Mouse (Mus musculus): ENCODE results near the gene Trim15. TPM values are rescaled to one million over a fixed set of nuclear protein-coding genes. Genes with fewer than 3 reads are reported as not detected.

Gene Trim15
- polyA plus RNA-seq, 1 experiment from 2014 or later = 0.40 TPM

Other genes with a start within 250 kb of the Trim15 start
- gene H2-M9, start 224.5 kb downstream of the Trim15 start, polyA plus RNA-seq (2015; fragmentation: Nextera tagmentation; extraction: Ambion mirVana) = not detected in 2 replicates
- not detected in 2 replicates for gene H2-M1, start 195.0 kb downstream of the Trim15 start, polyA plus RNA-seq (2015; fragmentation: Nextera tagmentation; extraction: Ambion mirVana)
- not detected in 2 replicates for gene H2-M10.5, start 94.3 kb downstream of the Trim15 start, polyA plus RNA-seq (2015; fragmentation: Nextera tagmentation; extraction: Ambion mirVana)
- not detected in 2 replicates for gene H2-M10.6, start 55.0 kb downstream of the Trim15 start, polyA plus RNA-seq (2015; fragmentation: Nextera tagmentation; extraction: Ambion mirVana)
- gene Trim26, start 30.1 kb downstream of the Trim15 start, polyA plus RNA-seq (2015; fragmentation: Nextera tagmentation; extraction: Ambion mirVana) = 48.7 and 49.1 TPM in 2 replicates
- 1.3 and 1.8 TPM in 2 replicates for gene Trim10, start 2.4 kb upstream of the Trim15 start, polyA plus RNA-seq (2015; fragmentation: Nextera tagmentation; extraction: Ambion mirVana)
- not detected in 2 replicates for gene Trim40, start 22.9 kb upstream of the Trim15 start, polyA plus RNA-seq (2015; fragmentation: Nextera tagmentation; extraction: Ambion mirVana)
- gene Trim31, start 30.9 kb upstream of the Trim15 start, polyA plus RNA-seq (2015; fragmentation: Nextera tagmentation; extraction: Ambion mirVana) = not detected in 2 replicates
- 0.69 and 1.3 TPM in 2 replicates for gene Rnf39, start 75.7 kb upstream of the Trim15 start, polyA plus RNA-seq (2015; fragmentation: Nextera tagmentation; extraction: Ambion mirVana)
- gene Ppp1r11, start 84.5 kb upstream of the Trim15 start, polyA plus RNA-seq (2015; fragmentation: Nextera tagmentation; extraction: Ambion mirVana) = 163 and 169 TPM in 2 replicates
- gene Znrd1, start 91.3 kb upstream of the Trim15 start, polyA plus RNA-seq (2015; fragmentation: Nextera tagmentation; extraction: Ambion mirVana) = 66.4 and 67.7 TPM in 2 replicates
- 5.7 and 6.3 TPM in 2 replicates for gene Znrd1as, start 91.4 kb upstream of the Trim15 start, polyA plus RNA-seq (2015; fragmentation: Nextera tagmentation; extraction: Ambion mirVana)
- gene 2410137M14Rik, start 114.0 kb upstream of the Trim15 start, polyA plus RNA-seq (2015; fragmentation: Nextera tagmentation; extraction: Ambion mirVana) = 0.47 TPM in 1 of 2 replicates, not detected in the other
- 2.7 and 2.8 TPM in 2 replicates for gene H2-M5, start 122.3 kb upstream of the Trim15 start, polyA plus RNA-seq (2015; fragmentation: Nextera tagmentation; extraction: Ambion mirVana)
- gene Zfp57, start 134.0 kb upstream of the Trim15 start, polyA plus RNA-seq (2015; fragmentation: Nextera tagmentation; extraction: Ambion mirVana) = 270 and 287 TPM in 2 replicates
- 1.3 and 2.1 TPM in 2 replicates for gene Mog, start 156.2 kb upstream of the Trim15 start, polyA plus RNA-seq (2015; fragmentation: Nextera tagmentation; extraction: Ambion mirVana)
- 55.6 and 57.0 TPM in 2 replicates for gene Gabbr1, start 178.8 kb upstream of the Trim15 start, polyA plus RNA-seq (2015; fragmentation: Nextera tagmentation; extraction: Ambion mirVana)
- gene Olfr90, start 221.3 kb upstream of the Trim15 start, polyA plus RNA-seq (2015; fragmentation: Nextera tagmentation; extraction: Ambion mirVana) = not detected in 2 replicates
- gene Olfr91, start 231.1 kb upstream of the Trim15 start, polyA plus RNA-seq (2015; fragmentation: Nextera tagmentation; extraction: Ambion mirVana) = not detected in 2 replicates